Mouse (Mus musculus) left cerebral cortex, postnatal 14 days (tissue): Measurements from ENCODE around the gene Cpt2. TPM values are rescaled to one million over a fixed set of nuclear protein-coding genes. Genes with fewer than 3 reads are reported as not detected.

Source experiments
- total RNA-seq, 2 experiments: library from RNA; stranded (reverse); gene quantifications; 2 replicates each; pipeline ENCODE4 v1.2.3; 2021

The Cpt2 gene
- total RNA-seq, 2 experiments from 2014 or later, result 7.6 TPM

Other genes with a start within 250 kb of the Cpt2 start
- gene Dmrtb1, start 239.4 kb downstream of the Cpt2 start, total RNA-seq, result 1 to 10 TPM; 3.4 to 4.0 TPM
- gene Lrp8, start 121.3 kb downstream of the Cpt2 start, total RNA-seq, result 100 to 1,000 TPM; 123 to 136 TPM
- 10 to 100 TPM; 38.0 to 40.0 TPM for gene Magoh, start 43.9 kb downstream of the Cpt2 start, total RNA-seq
- 10 to 100 TPM; 57.9 to 59.3 TPM for gene 0610037L13Rik, start 33.8 kb downstream of the Cpt2 start, total RNA-seq
- under 1 TPM in 1 of 2 experiments, not detected in 1; 0.37 TPM for gene Slc1a7, start 44.7 kb upstream of the Cpt2 start, total RNA-seq
- gene Podn, start 172.8 kb upstream of the Cpt2 start, total RNA-seq, result 1 to 10 TPM; 7.1 to 7.4 TPM
- 10 to 100 TPM; 92.6 to 93.0 TPM for gene Scp2, start 221.4 kb upstream of the Cpt2 start, total RNA-seq
- 1 to 10 TPM; 9.0 to 9.8 TPM for gene Echdc2, start 241.8 kb upstream of the Cpt2 start, total RNA-seq